Mouse (Mus musculus): ENCODE measurements around the gene Mlkl. TPM values are rescaled to one million over a fixed set of nuclear protein-coding genes. Genes with fewer than 3 reads are reported as not detected.
"Not testable (repeated sequence)": the region's sequence is repeated elsewhere in the genome, so short reads cannot be mapped to it uniquely, and the experiment has no call there.

Gene Mlkl
- polyA plus RNA-seq, 1 experiment from 2014 or later, result 0.35 TPM

- Histone ChIP-seq H3K4me1 (no peaks in the 10 kb centered on the region), H3K27ac (no peak overlapping the region), H3K4me2 (replicated peaks) (no peak overlapping the region), H3K9me3 (no peaks in the 10 kb centered on the region), H3K27me3 (no peaks in the 10 kb centered on the region), H3K36me3 (peaks cover 83% of the 10 kb centered on the region), H3K4me3 (no peak overlapping the region), H3K9ac (no peak overlapping the region)
- ATAC-seq (ENCODE audit: insufficient number of reproducible peaks, insufficient read depth, low FRiP score, low TSS enrichment), result no peak
- WGBS, result 90% methylated on average over 3 of the region's 3 CpGs
These were observed 55.9 kb downstream of the Mlkl start for GRCm38 (mm10) chr8:111282093-111282492.

- 0 out of 2 replicates have a peak, but pooled peaks cover 6% of the 10 kb centered on the region for H3K9me3 ChIP-seq
- no peak overlapping the region for H3K4me2 ChIP-seq (replicated peaks)
- no peak for ATAC-seq (ENCODE audit: insufficient number of reproducible peaks, insufficient read depth, low FRiP score, low TSS enrichment)
- peaks cover 17% of the 10 kb centered on the region for H3K36me3 ChIP-seq
- H3K9ac ChIP-seq, result no peak overlapping the region
- no peaks in the 10 kb centered on the region for H3K4me1 ChIP-seq
- no peak overlapping the region for H3K27ac ChIP-seq
- no peak overlapping the region for H3K4me3 ChIP-seq
- 74% methylated on average over 2 of the region's 2 CpGs for WGBS
- no peaks in the 10 kb centered on the region for H3K27me3 ChIP-seq
These were observed 69.7 kb downstream of the Mlkl start for GRCm38 (mm10) chr8:111268277-111268676.

- not testable (repeated sequence) for H3K27me3 ChIP-seq; H3K4me3 ChIP-seq; H3K9me3 ChIP-seq; H3K27ac ChIP-seq; H3K9ac ChIP-seq; H3K4me2 ChIP-seq (replicated peaks); ATAC-seq (ENCODE audit: insufficient number of reproducible peaks, insufficient read depth, low FRiP score, low TSS enrichment); H3K4me1 ChIP-seq
- peaks cover 12% of the 10 kb centered on the region; the same call in 1 of the 2 replicates for H3K36me3 ChIP-seq
- WGBS, result 69% methylated on average over 7 of the region's 7 CpGs
These were observed 71.8 kb downstream of the Mlkl start for GRCm38 (mm10) chr8:111266161-111266560.

- Histone ChIP-seq H3K9ac (no peak overlapping the region), H3K4me1 (no peaks in the 10 kb centered on the region), H3K4me3 (no peak overlapping the region), H3K27ac (no peak overlapping the region), H3K4me2 (replicated peaks) (no peak overlapping the region), H3K9me3 (0 out of 2 replicates have a peak, but pooled peaks cover 6% of the 10 kb centered on the region), H3K36me3 (0 out of 2 replicates have a peak, but pooled peaks cover 5% of the 10 kb centered on the region), H3K27me3 (no peaks in the 10 kb centered on the region)
- WGBS, result 72% methylated on average over 2 of the region's 2 CpGs
- ATAC-seq (ENCODE audit: insufficient number of reproducible peaks, insufficient read depth, low FRiP score, low TSS enrichment), result no peak
These were observed 73.2 kb downstream of the Mlkl start for GRCm38 (mm10) chr8:111264693-111265220.

GRCm38 (mm10) chr8:111261981-111262381, 76.0 kb downstream of the Mlkl start:
- H3K36me3 ChIP-seq, result no peaks in the 10 kb centered on the region
- H3K9me3 ChIP-seq, result 0 out of 2 replicates have a peak, but pooled peaks cover 4% of the 10 kb centered on the region
- no peak overlapping the region for H3K27ac ChIP-seq
- 84% methylated on average over 4 of the region's 4 CpGs for WGBS
- no peak overlapping the region for H3K9ac ChIP-seq
- H3K4me3 ChIP-seq, result no peak overlapping the region
- H3K27me3 ChIP-seq, result no peaks in the 10 kb centered on the region
- no peak overlapping the region for H3K4me2 ChIP-seq (replicated peaks)
- no peak for ATAC-seq (ENCODE audit: insufficient number of reproducible peaks, insufficient read depth, low FRiP score, low TSS enrichment)
- peaks cover 7% of the 10 kb centered on the region for H3K4me1 ChIP-seq

Other genes starting within 250 kb of the Mlkl start
- gene Clec18a, start 245.8 kb downstream of the Mlkl start, polyA plus RNA-seq (2016; fragmentation: Nextera tagmentation; extraction: Ambion mirVana), result 1.6 and 2.3 TPM in 2 replicates
- 12.8 and 14.3 TPM in 2 replicates for gene Pdpr, start 243.5 kb downstream of the Mlkl start, polyA plus RNA-seq (2016; fragmentation: Nextera tagmentation; extraction: Ambion mirVana)
- 95.2 and 97.6 TPM in 2 replicates for gene Glg1, start 79.0 kb downstream of the Mlkl start, polyA plus RNA-seq (2016; fragmentation: Nextera tagmentation; extraction: Ambion mirVana)
- gene Rfwd3, start 38.0 kb downstream of the Mlkl start, polyA plus RNA-seq (2016; fragmentation: Nextera tagmentation; extraction: Ambion mirVana), result 67.8 and 68.4 TPM in 2 replicates
- gene Fa2h, start 55.6 kb upstream of the Mlkl start, polyA plus RNA-seq (2016; fragmentation: Nextera tagmentation; extraction: Ambion mirVana), result 0.10 TPM in 1 of 2 replicates, not detected in the other
- gene Wdr59, start 183.9 kb upstream of the Mlkl start, polyA plus RNA-seq (2016; fragmentation: Nextera tagmentation; extraction: Ambion mirVana), result 7.8 and 8.1 TPM in 2 replicates
- gene Znrf1, start 197.9 kb upstream of the Mlkl start, polyA plus RNA-seq (2016; fragmentation: Nextera tagmentation; extraction: Ambion mirVana), result 79.5 TPM in 2 replicates

Data from embryonic facial prominence, embryonic 12.5 days (tissue).